Mouse (Mus musculus): ENCODE data around the gene Afdn. TPM values are rescaled to one million over a fixed set of nuclear protein-coding genes. Genes with fewer than 3 reads are reported as not detected.

Afdn gene
- polyA plus RNA-seq, 1 experiment from 2014 or later, result 84.6 TPM

DNA sequence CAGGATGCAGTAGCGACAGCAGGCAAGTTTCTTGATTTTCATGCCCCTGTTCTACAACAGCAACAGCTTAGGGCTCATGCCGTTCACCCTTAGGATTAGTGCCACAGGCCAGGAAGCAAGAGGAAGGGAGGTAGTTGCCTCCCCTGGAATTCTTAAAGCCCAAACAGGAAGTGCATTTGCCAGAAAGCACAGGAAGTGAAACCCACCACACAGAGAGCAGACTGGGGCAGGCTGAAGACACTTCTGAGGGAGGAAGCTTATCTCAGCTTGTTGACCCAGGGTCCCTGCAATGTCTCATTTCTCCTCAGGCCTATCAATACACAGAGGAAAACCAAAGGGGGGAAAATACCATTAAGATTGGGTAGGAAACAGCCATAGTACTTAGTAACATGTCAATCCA, 19.5 kb upstream of the Afdn start:
- Histone ChIP-seq H3K27ac (ENCODE audit: low read length) (peak overlapping the region; percentile 6; the same call in 1 of the 2 replicates), H3K4me2 (replicated peaks; ENCODE audit: low read depth, low read length) (no peak overlapping the region), H3K4me3 (ENCODE audit: low read depth, low read length) (no peak overlapping the region), H3K27me3 (ENCODE audit: control insufficient read depth, insufficient read depth, low read length) (no peaks in the 10 kb centered on the region), H3K9ac (replicated peaks; ENCODE audit: low read depth, low read length) (no peak overlapping the region), H3K36me3 (ENCODE audit: control insufficient read depth, insufficient read depth, low read length) (no peaks in the 10 kb centered on the region), H3K9me3 (ENCODE audit: control insufficient read depth, low read depth, low read length) (no peaks in the 10 kb centered on the region), H3K4me1 (ENCODE audit: control insufficient read depth, insufficient read depth, low read length) (peaks cover 17% of the 10 kb centered on the region)
- 16% methylated on average over 2 of the region's 2 CpGs for WGBS
- ATAC-seq (ENCODE audit: insufficient number of reproducible peaks, insufficient read depth, low FRiP score, low read depth), result no peak

DNA sequence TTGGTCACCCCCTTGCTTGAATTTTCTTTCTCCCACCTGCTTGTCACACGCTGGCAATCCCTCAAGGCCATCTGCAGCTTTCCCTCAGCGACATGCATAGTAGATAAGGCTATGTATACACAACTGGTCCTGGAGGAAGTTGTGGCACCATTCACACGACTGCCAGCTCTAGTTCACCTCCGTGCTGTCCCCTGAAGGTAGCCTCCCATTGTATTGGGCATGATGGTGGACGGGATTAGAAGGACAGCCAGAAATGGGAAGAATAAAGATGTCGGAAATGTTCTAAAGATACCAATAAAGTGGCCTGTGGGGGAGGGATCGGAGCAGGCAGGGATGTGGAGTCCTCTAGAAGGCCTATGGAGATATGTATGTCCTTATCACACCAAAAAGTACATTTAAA, 18.7 kb upstream of the Afdn start:
- Histone ChIP-seq H3K9me3 (ENCODE audit: control insufficient read depth, low read depth, low read length) (no peaks in the 10 kb centered on the region), H3K4me1 (ENCODE audit: control insufficient read depth, insufficient read depth, low read length) (peaks cover 17% of the 10 kb centered on the region), H3K36me3 (ENCODE audit: control insufficient read depth, insufficient read depth, low read length) (no peaks in the 10 kb centered on the region), H3K9ac (replicated peaks; ENCODE audit: low read depth, low read length) (no peak overlapping the region), H3K4me2 (replicated peaks; ENCODE audit: low read depth, low read length) (no peak overlapping the region), H3K27me3 (ENCODE audit: control insufficient read depth, insufficient read depth, low read length) (no peaks in the 10 kb centered on the region), H3K27ac (ENCODE audit: low read length) (peak overlapping the region; percentile 83; the same call in 1 of the 2 replicates), H3K4me3 (ENCODE audit: low read depth, low read length) (no peak overlapping the region)
- WGBS, result 60% methylated on average over 7 of the region's 7 CpGs
- no peak for ATAC-seq (ENCODE audit: insufficient number of reproducible peaks, insufficient read depth, low FRiP score, low read depth)

DNA sequence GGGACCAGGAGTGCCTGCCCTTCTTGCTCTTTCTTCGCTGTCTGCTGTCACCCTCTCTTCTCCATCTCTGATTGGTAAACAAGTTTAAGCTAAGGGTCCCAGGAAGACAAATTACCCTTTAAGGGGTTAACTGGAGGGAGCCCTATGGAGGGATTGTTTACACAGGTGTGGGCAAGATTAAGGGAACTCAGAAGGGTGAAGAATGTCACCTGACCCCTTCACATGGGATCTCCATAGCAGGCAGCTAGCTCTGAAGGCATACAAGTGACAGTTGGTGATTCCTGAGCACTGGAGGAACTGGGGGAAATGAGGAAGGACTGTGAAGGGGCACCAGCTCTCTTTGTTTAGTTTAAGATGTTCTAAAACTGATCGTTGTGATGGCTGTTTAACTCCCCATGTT, 18.0 kb upstream of the Afdn start:
- H3K4me2 ChIP-seq (replicated peaks; ENCODE audit: low read depth, low read length), result no peak overlapping the region
- no peak for ATAC-seq (ENCODE audit: insufficient number of reproducible peaks, insufficient read depth, low FRiP score, low read depth)
- H3K4me3 ChIP-seq (ENCODE audit: low read depth, low read length), result no peak overlapping the region
- no peaks in the 10 kb centered on the region for H3K36me3 ChIP-seq (ENCODE audit: control insufficient read depth, insufficient read depth, low read length)
- peak overlapping the region; percentile 83; the same call in 1 of the 2 replicates for H3K27ac ChIP-seq (ENCODE audit: low read length)
- H3K9me3 ChIP-seq (ENCODE audit: control insufficient read depth, low read depth, low read length), result no peaks in the 10 kb centered on the region
- peaks cover 15% of the 10 kb centered on the region for H3K4me1 ChIP-seq (ENCODE audit: control insufficient read depth, insufficient read depth, low read length)
- no peak overlapping the region for H3K9ac ChIP-seq (replicated peaks; ENCODE audit: low read depth, low read length)
- H3K27me3 ChIP-seq (ENCODE audit: control insufficient read depth, insufficient read depth, low read length), result no peaks in the 10 kb centered on the region
- WGBS, result 23% methylated on average over 2 of the region's 2 CpGs

DNA sequence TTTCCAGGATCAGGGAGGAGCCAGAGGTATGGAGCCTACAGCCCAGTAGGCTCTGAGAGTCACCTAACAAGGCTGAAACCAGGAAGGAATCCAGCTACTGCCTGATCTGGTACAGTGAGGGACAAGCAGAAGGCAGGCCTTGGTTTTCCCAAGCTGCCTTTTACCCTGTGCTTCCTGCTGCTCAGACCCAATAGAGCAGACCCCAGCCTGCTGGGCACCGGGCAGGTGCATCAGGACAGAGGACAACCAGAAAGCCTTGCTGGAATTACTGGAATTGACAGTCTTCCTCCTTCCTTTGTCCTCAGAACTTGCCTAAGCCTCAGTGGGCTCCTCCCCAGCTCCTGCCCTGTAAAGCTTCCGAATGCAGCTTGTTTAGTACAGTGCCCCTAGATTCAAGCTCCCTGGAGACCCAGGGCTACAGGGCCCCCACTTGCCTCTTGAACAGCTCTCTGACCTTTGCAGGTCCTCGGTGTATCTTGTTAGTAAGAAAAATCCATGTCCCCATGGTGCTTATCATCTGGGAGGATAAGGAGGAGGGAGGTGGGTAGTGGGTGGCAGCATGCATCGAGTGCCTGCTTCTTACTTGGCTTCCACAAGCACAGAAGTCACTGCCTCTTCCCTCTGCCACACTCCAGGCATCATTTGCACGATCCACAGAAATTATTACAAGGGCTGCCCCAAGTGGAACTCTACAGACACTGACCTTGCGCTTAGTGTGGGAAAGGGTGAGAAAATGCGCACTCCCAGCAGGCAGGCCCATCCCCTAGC, 17.2 kb upstream of the Afdn start:
- 38% methylated on average over 7 of the region's 7 CpGs for WGBS
- H3K27me3 ChIP-seq (ENCODE audit: control insufficient read depth, insufficient read depth, low read length), result no peaks in the 10 kb centered on the region
- H3K36me3 ChIP-seq (ENCODE audit: control insufficient read depth, insufficient read depth, low read length), result no peaks in the 10 kb centered on the region
- ATAC-seq (ENCODE audit: insufficient number of reproducible peaks, insufficient read depth, low FRiP score, low read depth), result no peak
- peaks cover 14% of the 10 kb centered on the region for H3K4me1 ChIP-seq (ENCODE audit: control insufficient read depth, insufficient read depth, low read length)
- H3K27ac ChIP-seq (ENCODE audit: low read length), result peak overlapping the region; percentile 83
- no peak overlapping the region for H3K4me2 ChIP-seq (replicated peaks; ENCODE audit: low read depth, low read length)
- H3K4me3 ChIP-seq (ENCODE audit: low read depth, low read length), result no peak overlapping the region
- no peaks in the 10 kb centered on the region for H3K9me3 ChIP-seq (ENCODE audit: control insufficient read depth, low read depth, low read length)
- H3K9ac ChIP-seq (replicated peaks; ENCODE audit: low read depth, low read length), result peak overlapping the region; percentile 2; the same call in 1 of the 2 replicates

DNA sequence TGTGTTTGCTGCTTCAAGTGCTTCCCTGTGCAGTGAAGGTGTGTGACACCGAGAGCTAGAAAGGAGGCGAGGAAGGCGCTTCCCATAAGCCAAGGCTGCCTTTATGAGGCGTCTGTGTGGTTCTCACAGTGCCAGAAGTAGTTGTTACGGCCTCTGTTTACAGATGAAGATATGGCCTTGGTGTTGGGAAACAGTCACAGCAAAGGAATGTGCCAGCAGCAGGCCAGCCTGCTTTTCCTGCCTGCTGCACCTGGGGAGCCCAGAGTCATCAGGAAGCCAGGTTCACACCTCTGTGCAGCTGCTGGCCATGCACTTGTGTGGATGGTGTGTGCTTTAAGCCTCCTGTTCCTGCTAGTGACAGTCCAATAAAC, 16.6 kb upstream of the Afdn start:
- no peaks in the 10 kb centered on the region for H3K36me3 ChIP-seq (ENCODE audit: control insufficient read depth, insufficient read depth, low read length)
- H3K27ac ChIP-seq (ENCODE audit: low read length), result peak overlapping the region; percentile 83
- no peaks in the 10 kb centered on the region for H3K27me3 ChIP-seq (ENCODE audit: control insufficient read depth, insufficient read depth, low read length)
- no peaks in the 10 kb centered on the region for H3K9me3 ChIP-seq (ENCODE audit: control insufficient read depth, low read depth, low read length)
- peak; percentile 86 for ATAC-seq (ENCODE audit: insufficient number of reproducible peaks, insufficient read depth, low FRiP score, low read depth)
- 21% methylated on average over 5 of the region's 5 CpGs for WGBS
- no peak overlapping the region for H3K4me2 ChIP-seq (replicated peaks; ENCODE audit: low read depth, low read length)
- peak overlapping the region; percentile 2; the same call in 1 of the 2 replicates for H3K9ac ChIP-seq (replicated peaks; ENCODE audit: low read depth, low read length)
- H3K4me1 ChIP-seq (ENCODE audit: control insufficient read depth, insufficient read depth, low read length), result peaks cover 14% of the 10 kb centered on the region
- no peak overlapping the region for H3K4me3 ChIP-seq (ENCODE audit: low read depth, low read length)

DNA sequence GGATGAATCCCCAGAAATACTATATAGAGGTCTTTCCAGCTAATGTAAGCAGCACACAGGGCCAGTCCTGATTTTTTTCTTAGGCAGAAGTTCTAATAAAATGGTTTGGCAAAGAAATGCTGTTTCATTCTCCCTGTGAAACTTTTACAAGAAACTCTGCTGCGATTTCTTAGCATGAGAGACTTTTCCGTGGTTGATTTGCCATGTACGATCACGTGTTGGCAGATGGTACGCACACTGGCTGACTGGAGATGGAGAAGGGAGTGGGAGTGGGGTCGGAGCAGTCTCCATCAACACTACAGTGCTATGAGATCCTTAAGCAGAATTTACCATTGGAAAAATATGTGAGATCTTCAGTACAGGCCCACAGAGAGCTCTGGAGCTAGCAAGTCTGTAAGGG, 16.1 kb upstream of the Afdn start:
- H3K4me3 ChIP-seq (ENCODE audit: low read depth, low read length), result no peak overlapping the region

DNA sequence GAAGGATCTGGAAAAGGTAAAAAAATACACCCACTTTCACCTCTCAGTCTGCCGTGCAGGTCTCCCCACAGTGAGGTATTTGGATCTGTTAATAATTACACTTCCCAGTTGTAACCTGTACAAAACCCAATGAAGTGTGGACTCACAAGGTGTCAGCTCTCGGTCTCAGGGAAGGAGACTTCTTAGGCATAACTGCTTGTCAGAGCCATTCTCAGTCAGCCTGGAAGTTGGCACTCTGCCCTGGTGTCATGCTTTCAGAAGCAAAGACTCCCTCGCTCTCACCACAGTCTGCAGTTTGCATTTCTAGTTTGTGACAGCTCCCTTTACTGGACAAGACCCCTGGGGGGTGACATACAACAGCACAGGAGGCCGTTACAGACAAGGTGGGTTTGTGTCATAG, 15.5 kb upstream of the Afdn start:
- Histone ChIP-seq H3K4me1 (ENCODE audit: control insufficient read depth, insufficient read depth, low read length) (peaks cover 14% of the 10 kb centered on the region), H3K36me3 (ENCODE audit: control insufficient read depth, insufficient read depth, low read length) (no peaks in the 10 kb centered on the region), H3K4me3 (ENCODE audit: low read depth, low read length) (no peak overlapping the region), H3K27ac (ENCODE audit: low read length) (0 out of 2 replicates have a peak overlapping the region, but pooled peaks have one; percentile 83), H3K4me2 (replicated peaks; ENCODE audit: low read depth, low read length) (no peak overlapping the region), H3K9me3 (ENCODE audit: control insufficient read depth, low read depth, low read length) (no peaks in the 10 kb centered on the region), H3K27me3 (ENCODE audit: control insufficient read depth, insufficient read depth, low read length) (no peaks in the 10 kb centered on the region), H3K9ac (replicated peaks; ENCODE audit: low read depth, low read length) (no peak overlapping the region)
- 48% methylated on average over 4 of the region's 4 CpGs for WGBS
- no peak for ATAC-seq (ENCODE audit: insufficient number of reproducible peaks, insufficient read depth, low FRiP score, low read depth)

More for the DNA sequence above, 16.1 kb upstream of the Afdn start:
- 71% methylated on average over 6 of the region's 6 CpGs for WGBS
- Histone ChIP-seq H3K27ac (ENCODE audit: low read length) (peak overlapping the region; percentile 83; the same call in 1 of the 2 replicates), H3K36me3 (ENCODE audit: control insufficient read depth, insufficient read depth, low read length) (no peaks in the 10 kb centered on the region), H3K27me3 (ENCODE audit: control insufficient read depth, insufficient read depth, low read length) (no peaks in the 10 kb centered on the region), H3K9ac (replicated peaks; ENCODE audit: low read depth, low read length) (no peak overlapping the region), H3K4me1 (ENCODE audit: control insufficient read depth, insufficient read depth, low read length) (peaks cover 14% of the 10 kb centered on the region), H3K4me2 (replicated peaks; ENCODE audit: low read depth, low read length) (no peak overlapping the region), H3K9me3 (ENCODE audit: control insufficient read depth, low read depth, low read length) (no peaks in the 10 kb centered on the region)
- ATAC-seq (ENCODE audit: insufficient number of reproducible peaks, insufficient read depth, low FRiP score, low read depth), result no peak

DNA sequence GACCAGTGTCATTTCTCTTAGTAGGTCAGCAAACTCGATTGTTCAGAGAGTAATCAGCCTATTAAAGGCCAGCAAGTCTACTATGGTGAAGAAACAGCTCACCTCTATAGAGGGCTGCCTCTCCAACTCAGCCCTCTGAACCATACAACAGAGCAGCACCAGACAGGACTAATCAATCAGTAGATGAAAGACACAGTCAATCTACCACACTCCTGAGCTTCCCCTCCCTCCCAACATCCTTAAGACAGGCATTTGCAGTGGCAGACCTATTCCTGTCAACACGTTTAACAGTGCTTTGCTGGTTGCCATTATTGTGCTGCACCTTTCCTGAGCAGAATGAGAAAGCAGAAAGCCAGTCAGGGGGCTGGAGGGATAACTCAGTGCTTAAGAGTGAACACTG, 15.0 kb upstream of the Afdn start:
- ATAC-seq (ENCODE audit: insufficient number of reproducible peaks, insufficient read depth, low FRiP score, low read depth), result no peak
- Histone ChIP-seq H3K27me3 (ENCODE audit: control insufficient read depth, insufficient read depth, low read length) (no peaks in the 10 kb centered on the region), H3K4me3 (ENCODE audit: low read depth, low read length) (no peak overlapping the region), H3K27ac (ENCODE audit: low read length) (no peak overlapping the region), H3K4me1 (ENCODE audit: control insufficient read depth, insufficient read depth, low read length) (peaks cover 14% of the 10 kb centered on the region), H3K9me3 (ENCODE audit: control insufficient read depth, low read depth, low read length) (no peaks in the 10 kb centered on the region), H3K4me2 (replicated peaks; ENCODE audit: low read depth, low read length) (no peak overlapping the region), H3K36me3 (ENCODE audit: control insufficient read depth, insufficient read depth, low read length) (no peaks in the 10 kb centered on the region), H3K9ac (replicated peaks; ENCODE audit: low read depth, low read length) (no peak overlapping the region)
- 48% methylated on average over 2 of the region's 2 CpGs for WGBS

DNA sequence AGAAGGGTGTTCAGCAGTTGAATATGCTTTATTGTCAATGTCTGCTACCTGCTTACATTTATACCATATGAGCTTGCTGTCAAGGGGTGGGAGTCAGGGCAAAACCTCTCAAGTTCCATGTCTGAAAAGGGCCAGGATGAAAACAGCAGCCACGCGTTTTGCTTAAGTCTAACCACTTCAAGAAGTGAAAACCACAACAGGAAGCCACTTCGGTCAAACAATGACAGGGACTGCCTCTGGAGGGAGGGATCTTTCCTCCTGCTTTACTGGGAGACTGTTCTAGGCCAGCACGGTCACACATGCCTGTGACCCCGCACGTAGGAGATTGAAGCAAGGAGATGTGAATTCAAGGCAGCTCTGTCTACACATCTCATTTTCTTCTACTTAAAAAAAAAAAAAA, 14.0 kb upstream of the Afdn start:
- H3K9ac ChIP-seq (replicated peaks; ENCODE audit: low read depth, low read length), result no peak overlapping the region

More for the DNA sequence above, 14.0 kb upstream of the Afdn start:
- Histone ChIP-seq H3K36me3 (ENCODE audit: control insufficient read depth, insufficient read depth, low read length) (no peaks in the 10 kb centered on the region), H3K9me3 (ENCODE audit: control insufficient read depth, low read depth, low read length) (no peaks in the 10 kb centered on the region), H3K4me1 (ENCODE audit: control insufficient read depth, insufficient read depth, low read length) (peaks cover 11% of the 10 kb centered on the region), H3K4me2 (replicated peaks; ENCODE audit: low read depth, low read length) (no peak overlapping the region), H3K27me3 (ENCODE audit: control insufficient read depth, insufficient read depth, low read length) (no peaks in the 10 kb centered on the region), H3K4me3 (ENCODE audit: low read depth, low read length) (no peak overlapping the region), H3K27ac (ENCODE audit: low read length) (no peak overlapping the region)
- WGBS, result 59% methylated on average over 6 of the region's 6 CpGs
- ATAC-seq (ENCODE audit: insufficient number of reproducible peaks, insufficient read depth, low FRiP score, low read depth), result no peak

Data from stomach, embryonic 14.5 days (tissue).